Mouse (Mus musculus) embryo, embryonic 11.5 days (tissue): ENCODE data around the gene Bcl2l2.

Experiments
- DNase-seq: peaks from one replicate; pipeline ENCODE4 v3.0.0-alpha.2; 2012; ENCODE audit warnings: low read depth, low spot score

Gene Bcl2l2

GRCm38 (mm10) chr14:54883154-54884021 is at the start of gene Bcl2l2, which contains the start of gene Gm20521:
TSS of gene Bcl2l2 (plus strand) at chr14:54883377.
TSS of gene Gm20521 (plus strand) at chr14:54883441.
- peak; percentile 77 for DNase-seq

DNA sequence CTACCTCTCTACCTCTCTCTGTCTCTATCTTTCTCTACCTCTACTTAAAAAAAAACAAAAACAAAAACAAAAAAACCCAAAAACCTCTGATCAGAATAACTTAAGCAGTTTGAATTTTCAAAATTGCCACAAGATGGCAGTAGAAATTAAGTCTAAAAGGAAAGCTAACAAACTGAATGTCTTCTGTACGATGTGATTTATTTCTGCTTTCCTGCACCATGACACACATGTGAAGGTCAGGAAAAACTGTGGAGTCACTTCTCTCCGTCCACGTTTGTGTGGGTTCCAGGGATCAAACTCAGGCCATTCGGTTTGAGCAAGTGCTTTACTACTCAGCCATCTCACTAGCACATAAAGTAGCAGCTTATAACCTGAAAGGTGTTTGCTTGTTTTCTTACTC is 39.7 kb upstream of the Bcl2l2 start:
- peak; percentile 42 for DNase-seq

GRCm38 (mm10) chr14:54855726-54856125 is 27.5 kb upstream of the Bcl2l2 start:
- DNase-seq = no peak

GRCm38 (mm10) chr14:54856703-54857102 is 26.5 kb upstream of the Bcl2l2 start:
- no peak for DNase-seq

DNA sequence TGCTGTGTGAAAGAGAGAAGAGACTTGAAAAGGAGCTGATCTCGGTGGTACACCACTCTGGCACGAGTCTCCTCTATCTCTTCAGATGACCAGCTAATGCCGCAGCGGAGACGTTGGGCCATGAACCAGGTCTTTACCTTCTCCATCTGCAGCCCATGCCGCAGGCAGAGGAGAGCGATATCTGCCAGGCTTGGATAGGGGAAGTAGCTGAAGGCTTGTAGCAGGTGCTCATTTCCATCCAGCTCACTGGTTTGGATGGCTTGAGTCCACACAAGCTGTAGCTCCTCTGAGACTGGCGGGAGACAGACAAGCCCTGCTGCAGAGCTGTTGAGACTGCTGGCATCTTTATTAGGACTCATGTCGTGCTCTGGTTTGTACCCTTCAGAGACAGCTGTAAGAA is 25.3 kb upstream of the Bcl2l2 start:
- DNase-seq = no peak

GRCm38 (mm10) chr14:54860511-54860910 is 22.7 kb upstream of the Bcl2l2 start:
- peak; percentile 30 for DNase-seq

GRCm38 (mm10) chr14:54863501-54864312 is 19.5 kb upstream of the Bcl2l2 start:
- peak; percentile 83 for DNase-seq

DNA sequence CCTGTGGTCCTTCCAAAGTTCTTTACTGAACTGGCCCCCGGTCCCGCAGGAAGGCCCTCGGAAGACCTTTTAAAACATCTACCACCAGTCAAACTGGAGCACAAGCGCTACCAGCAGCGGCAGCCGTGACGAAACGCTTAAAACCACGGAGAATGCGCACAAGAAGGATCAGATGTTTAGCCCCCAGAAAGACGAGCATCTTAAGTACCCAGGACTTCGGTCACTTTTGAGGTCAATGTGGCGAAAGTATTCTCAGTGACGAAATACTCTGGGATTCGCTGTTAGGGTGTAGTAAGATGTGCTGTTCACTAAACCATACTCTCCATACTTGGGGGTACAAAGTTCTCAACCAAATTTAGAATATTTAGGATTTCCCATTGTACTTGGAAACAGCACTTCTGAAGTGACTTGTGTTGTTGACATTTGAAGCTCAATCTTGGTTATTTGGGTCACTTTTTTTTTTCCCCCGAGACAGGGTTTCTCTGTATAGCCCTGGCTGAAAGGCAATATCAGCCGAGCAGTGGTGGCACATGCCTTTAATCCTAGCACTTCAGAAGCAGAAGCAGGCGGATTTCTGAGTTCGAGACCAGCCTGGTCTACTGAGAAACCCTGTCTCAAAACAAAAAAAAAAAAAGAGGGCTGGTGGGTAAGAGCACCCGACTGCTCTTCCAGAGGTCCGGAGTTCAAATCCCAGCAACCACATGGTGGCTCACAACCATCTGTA is 18.7 kb upstream of the Bcl2l2 start:
- DNase-seq = no peak

- DNase-seq = no peak
These were observed 17.6 kb upstream of the Bcl2l2 start for GRCm38 (mm10) chr14:54865626-54866025.

- no peak for DNase-seq
These were observed 16.9 kb upstream of the Bcl2l2 start for GRCm38 (mm10) chr14:54866268-54866667.

- no peak for DNase-seq
These were observed 16.2 kb upstream of the Bcl2l2 start for GRCm38 (mm10) chr14:54866936-54867335.

DNA sequence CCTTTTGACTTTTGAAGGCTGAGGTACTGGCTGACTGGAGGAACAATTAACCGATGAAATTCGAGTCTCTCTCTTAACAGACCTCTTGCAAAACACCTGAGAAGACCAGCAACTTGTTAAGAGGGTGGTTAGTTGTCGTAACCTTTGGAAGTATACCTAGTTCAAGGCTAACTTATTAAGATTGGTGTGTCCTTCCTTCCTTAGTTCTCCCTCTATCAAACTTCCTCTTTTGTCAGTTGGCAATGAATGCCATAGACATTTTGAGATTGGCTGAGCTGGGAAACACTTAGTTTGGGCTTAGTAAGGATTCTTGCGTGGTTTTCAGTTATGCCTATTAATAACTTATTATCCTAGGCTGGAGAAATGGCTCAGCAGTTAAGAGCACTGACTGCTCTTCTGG is 15.2 kb upstream of the Bcl2l2 start:
- DNase-seq = no peak

DNA sequence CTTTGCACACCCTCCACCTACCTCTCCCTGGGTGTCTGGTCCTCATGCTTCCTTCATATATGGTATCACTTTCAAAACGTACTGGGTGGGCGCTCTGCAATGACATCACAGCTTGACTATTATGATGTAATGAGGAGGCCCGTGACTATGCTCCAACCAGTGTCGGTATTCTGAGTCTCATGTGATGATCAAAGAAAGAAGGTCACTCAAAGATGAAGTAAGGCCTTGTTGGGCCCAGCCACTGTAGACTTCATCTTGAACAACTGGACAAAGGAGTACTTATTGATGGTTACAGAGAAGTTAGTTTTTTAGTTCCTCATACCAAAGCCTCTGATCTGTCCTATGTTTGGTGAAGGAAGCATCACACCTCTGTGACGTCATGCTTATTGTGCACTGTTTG is 12.3 kb upstream of the Bcl2l2 start, which contains the start of gene Homez:
Gene Homez, minus strand, starts transcription at position 101 of the 400 bp plus-strand sequence.
- DNase-seq = no peak

GRCm38 (mm10) chr14:54874165-54874564 is 9.0 kb upstream of the Bcl2l2 start:
- DNase-seq = no peak

- peak; percentile 23 for DNase-seq
These were observed 7.2 kb upstream of the Bcl2l2 start for GRCm38 (mm10) chr14:54875844-54876538.

GRCm38 (mm10) chr14:54876539-54877047 is 6.6 kb upstream of the Bcl2l2 start:
- DNase-seq = peak; percentile 84

GRCm38 (mm10) chr14:54877048-54877715 is 6.0 kb upstream of the Bcl2l2 start, which contains the start of gene Ppp1r3e:
TSS of gene Ppp1r3e (minus strand) at chr14:54877550.
- peak; percentile 43 for DNase-seq

- no peak for DNase-seq
These were observed 990 bp downstream of the Bcl2l2 start for GRCm38 (mm10) chr14:54884022-54884712.

- DNase-seq = no peak
These were observed 2.1 kb downstream of the Bcl2l2 start for GRCm38 (mm10) chr14:54885309-54885708.

DNA sequence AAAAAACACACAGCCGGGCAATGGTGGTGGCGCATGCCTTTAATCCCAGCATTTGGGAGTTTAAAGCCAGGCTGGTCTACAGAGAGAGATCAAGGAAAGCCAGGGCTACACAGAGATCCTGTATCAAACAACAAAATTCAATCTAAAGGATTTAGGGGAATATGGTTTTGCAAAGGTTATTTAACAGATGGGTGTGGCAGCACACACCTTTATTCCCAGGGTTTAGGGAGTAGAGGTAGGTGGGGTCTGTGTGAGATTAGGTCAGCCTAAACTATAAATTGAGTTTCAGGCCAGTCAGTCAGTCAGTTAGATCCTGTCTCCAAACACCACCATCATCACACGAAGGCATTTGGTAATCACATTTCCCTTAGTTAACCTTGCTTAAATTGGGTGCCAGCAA is 9.0 kb downstream of the Bcl2l2 start, which contains the start of gene Pabpn1:
Gene Pabpn1, plus strand, starts transcription at position 301 of the 400 bp plus-strand sequence.
- no peak for DNase-seq
